Mouse (Mus musculus) cortical plate, adult 2 months (tissue): Measurements from ENCODE around the gene Atp2b2. TPM values are rescaled to one million over a fixed set of nuclear protein-coding genes. Genes with fewer than 3 reads are reported as not detected.

Source experiments
- H3K27ac ChIP-seq: fragments of 200-500 bp; 2 replicates; pipeline ENCODE4 v1.5.1; 2012; ENCODE audit warnings: low read length, control low read depth, inconsistent platforms; ENCODE audit not compliant: insufficient read depth
- H3K4me1 ChIP-seq: fragments of 200-500 bp; 2 replicates; pipeline ENCODE4 v1.6.1; 2011; ENCODE audit warnings: low read length; ENCODE audit not compliant: control insufficient read depth, insufficient read depth
- H3K4me3 ChIP-seq: fragments of 200-500 bp; 2 replicates; pipeline ENCODE4 v1.5.1; 2011; ENCODE audit warnings: mild to moderate bottlenecking, low read length, control low read depth; ENCODE audit not compliant: insufficient read depth
- CTCF ChIP-seq: fragments of 200-500 bp; IDR thresholded peaks from 2 replicates; pipeline ENCODE4 v1.5.1; 2011; ENCODE audit warnings: mild to moderate bottlenecking, control low read depth, low read length; ENCODE audit not compliant: insufficient read depth; ENCODE audit errors: extremely low read depth
- POLR2A ChIP-seq: fragments of 200-500 bp; IDR thresholded peaks from 2 replicates; pipeline ENCODE4 v1.6.1; 2011; ENCODE audit warnings: mild to moderate bottlenecking, low read length, control low read depth; ENCODE audit not compliant: insufficient read depth; ENCODE audit errors: extremely low read depth
- polyA plus RNA-seq: library from polyadenylated mRNA; depleted of rRNA; stranded (reverse); fragments of >200 nt; gene quantifications from 2 replicates; pipeline ENCODE4 v1.2.3, GENCODE M21; 2012

The Atp2b2 gene
- polyA plus RNA-seq, 1 experiment: 238 TPM

- H3K4me1 ChIP-seq: peaks cover 25% of the 10 kb centered on the region
- no peak overlapping the region for H3K4me3 ChIP-seq
- H3K27ac ChIP-seq: no peak overlapping the region
- TF ChIP-seq CTCF (no peak), POLR2A (no peak)
Measured at GRCm38 (mm10) chr6:113799349-113799748, 243.1 kb downstream of the Atp2b2 start.

GRCm38 (mm10) chr6:113798921-113799320 lies 243.5 kb downstream of the Atp2b2 start:
- no peak for TF ChIP-seq POLR2A
- no peak for TF ChIP-seq CTCF
- Histone ChIP-seq H3K4me3 (no peak overlapping the region), H3K4me1 (peaks cover 25% of the 10 kb centered on the region), H3K27ac (no peak overlapping the region)

DNA sequence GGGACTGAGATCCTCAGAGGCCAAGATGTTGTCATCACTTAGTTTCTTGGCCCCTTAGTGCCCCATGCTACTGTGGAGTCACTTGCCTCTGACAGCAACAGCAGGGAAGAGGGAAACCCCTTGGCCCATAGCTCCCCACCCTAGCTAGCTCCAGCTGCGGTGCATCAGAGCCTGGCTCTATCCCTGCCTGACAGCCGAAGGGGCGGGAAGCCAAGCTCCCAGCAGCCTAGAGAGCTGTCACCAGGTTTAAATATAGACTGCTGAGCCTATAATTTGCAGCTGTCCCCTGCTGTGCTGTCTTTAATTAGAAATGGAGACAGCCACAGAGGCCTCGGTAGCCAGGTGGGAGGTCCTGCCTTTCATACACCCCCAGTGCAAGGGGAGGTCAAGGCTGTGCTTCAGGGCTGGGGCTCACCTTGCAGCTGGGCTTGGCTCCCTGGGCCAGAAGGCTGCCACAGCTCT lies 247.1 kb downstream of the Atp2b2 start:
- TF ChIP-seq POLR2A (no peak), CTCF (no peak)
- Histone ChIP-seq H3K27ac (peak overlapping the region; percentile 84), H3K4me1 (peaks cover 24% of the 10 kb centered on the region), H3K4me3 (no peak overlapping the region)

DNA sequence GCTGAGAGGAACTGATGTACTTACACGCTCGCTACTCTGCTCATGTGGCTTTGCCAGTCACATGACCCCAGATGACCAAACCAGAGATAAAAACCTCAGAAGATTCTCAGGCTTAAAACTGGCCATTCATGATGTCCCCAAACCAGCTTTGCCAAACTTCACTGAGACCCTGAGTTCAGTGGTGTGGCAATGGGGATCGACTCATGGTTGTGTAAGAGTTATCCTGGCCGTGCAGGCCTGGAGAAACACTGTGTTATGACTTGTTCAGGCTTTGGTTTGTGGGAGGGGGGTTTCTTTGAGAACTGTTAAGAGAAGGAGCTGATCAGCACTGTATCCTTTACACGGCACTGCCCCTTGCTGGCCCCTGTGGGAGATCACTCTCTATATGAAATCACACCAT lies 250.0 kb downstream of the Atp2b2 start:
- TF ChIP-seq CTCF (no peak), POLR2A (no peak)
- peaks cover 14% of the 10 kb centered on the region for H3K4me1 ChIP-seq
- H3K4me3 ChIP-seq: no peak overlapping the region
- H3K27ac ChIP-seq: no peak overlapping the region

DNA sequence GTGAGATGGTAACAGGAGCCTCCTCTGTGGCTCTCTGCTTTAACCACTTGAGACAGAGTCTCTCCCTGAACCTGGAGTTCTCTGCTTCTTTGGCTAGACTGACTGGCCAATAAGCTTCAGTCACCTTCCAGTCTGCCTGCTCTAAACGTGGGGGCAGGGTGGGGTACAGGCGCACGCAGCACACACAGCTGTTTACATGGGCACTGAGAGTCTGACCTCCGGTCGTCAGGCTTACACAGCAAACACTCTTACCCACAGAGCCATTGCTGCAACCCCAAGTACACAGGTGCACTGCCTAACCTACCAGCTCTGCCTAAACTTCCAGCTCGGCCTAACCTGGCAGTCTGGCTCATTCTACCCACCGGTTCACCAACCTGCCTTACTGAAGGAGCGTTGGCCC lies 251.4 kb downstream of the Atp2b2 start:
- no peak for TF ChIP-seq CTCF
- TF ChIP-seq POLR2A: no peak
- no peak overlapping the region for H3K27ac ChIP-seq
- H3K4me3 ChIP-seq: no peak overlapping the region
- peaks cover 5% of the 10 kb centered on the region for H3K4me1 ChIP-seq

DNA sequence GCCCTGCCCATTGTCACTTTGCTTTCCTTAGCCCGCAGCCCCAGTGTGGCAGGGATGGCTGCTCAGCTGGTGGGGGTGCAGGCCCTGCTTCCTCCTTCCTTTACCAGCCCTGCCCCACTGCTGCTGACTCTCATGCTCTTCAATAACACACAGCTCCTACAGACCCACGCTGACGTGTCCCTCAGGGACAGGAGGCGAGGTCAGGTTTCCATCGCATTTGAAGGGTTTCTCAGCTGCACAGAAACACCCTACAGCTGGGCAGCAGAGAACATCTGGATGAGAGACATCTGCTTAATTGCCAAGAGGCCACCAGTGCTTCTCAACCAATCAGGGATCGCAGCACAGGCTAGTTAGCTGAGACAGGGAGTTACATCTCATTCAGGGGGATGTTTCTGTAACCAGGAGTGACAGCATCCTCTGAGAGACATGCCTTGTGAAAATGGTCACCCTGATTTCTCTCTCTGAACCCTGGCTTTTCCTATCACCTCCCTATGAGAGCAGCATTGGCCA lies 254.9 kb downstream of the Atp2b2 start:
- Histone ChIP-seq H3K4me1 (peaks cover 4% of the 10 kb centered on the region; the same call in 1 of the 2 replicates), H3K27ac (0 out of 2 replicates have a peak overlapping the region, but pooled peaks have one; percentile 17)
- no peak for TF ChIP-seq POLR2A
- no peak for TF ChIP-seq CTCF

GRCm38 (mm10) chr6:113785658-113786057 lies 256.8 kb downstream of the Atp2b2 start:
- Histone ChIP-seq H3K4me3 (no peak overlapping the region), H3K27ac (no peak overlapping the region), H3K4me1 (peaks cover 4% of the 10 kb centered on the region; the same call in 1 of the 2 replicates)
- TF ChIP-seq POLR2A (no peak), CTCF (no peak)

More for the DNA sequence above, 254.9 kb downstream of the Atp2b2 start:
- H3K4me3 ChIP-seq: no peak overlapping the region

- H3K4me3 ChIP-seq: no peak overlapping the region
- TF ChIP-seq POLR2A: no peak
- no peak for TF ChIP-seq CTCF
- H3K4me1 ChIP-seq: 0 out of 2 replicates have a peak, but pooled peaks cover 1% of the 10 kb centered on the region
- 0 out of 2 replicates have a peak overlapping the region, but pooled peaks have one; percentile 1 for H3K27ac ChIP-seq
Measured at GRCm38 (mm10) chr6:113778229-113778753, 264.1 kb downstream of the Atp2b2 start.

GRCm38 (mm10) chr6:113768804-113769203 lies 273.6 kb downstream of the Atp2b2 start:
- TF ChIP-seq POLR2A: no peak
- TF ChIP-seq CTCF: no peak
- Histone ChIP-seq H3K27ac (no peak overlapping the region), H3K4me1 (peaks cover 3% of the 10 kb centered on the region; the same call in 1 of the 2 replicates), H3K4me3 (no peak overlapping the region)

GRCm38 (mm10) chr6:113761644-113762043 lies 280.8 kb downstream of the Atp2b2 start:
- no peak overlapping the region for H3K27ac ChIP-seq
- H3K4me1 ChIP-seq: no peaks in the 10 kb centered on the region
- peak; percentile 89 for TF ChIP-seq CTCF
- TF ChIP-seq POLR2A: no peak
- no peak overlapping the region for H3K4me3 ChIP-seq
